Mouse (Mus musculus): ENCODE measurements around the gene Gm7579. TPM values are rescaled to one million over a fixed set of nuclear protein-coding genes. Genes with fewer than 3 reads are reported as not detected.
"Not testable (repeated sequence)": the region's sequence is repeated elsewhere in the genome, so short reads cannot be mapped to it uniquely, and the experiment has no call there.

Gene Gm7579
- polyA plus RNA-seq, 1 experiment from 2014 or later, result not detected

DNA sequence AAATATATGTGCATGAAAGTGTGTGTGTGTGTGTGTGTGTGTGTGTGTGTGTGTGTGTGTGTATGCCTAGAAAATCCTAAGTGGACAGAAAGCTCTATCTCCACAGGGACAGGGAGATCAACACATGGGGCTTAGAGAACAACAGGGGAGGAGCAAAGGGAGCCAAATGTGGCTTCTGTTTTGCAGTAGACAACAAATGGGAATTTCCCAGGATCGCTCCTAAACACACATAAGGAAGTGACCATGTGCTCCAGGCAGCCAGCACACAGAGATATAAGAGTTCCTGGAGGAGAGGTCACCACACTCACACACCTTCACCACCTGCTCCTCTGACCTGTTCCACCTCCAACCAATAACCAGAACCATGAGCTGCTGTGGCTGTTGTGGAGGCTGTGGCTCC, 10.6 kb upstream of the Gm7579 start, which contains the start of gene Krtap5-3:
Krtap5-3 (plus strand) TSS at position 301 of the 400 bp plus-strand sequence.
- Histone ChIP-seq H3K9ac (ENCODE audit: low read depth, low read length) (no peak within 1 kb of the TSS), H3K27me3 (replicated peaks; ENCODE audit: control insufficient read depth, insufficient read depth, low read length) (no peaks in the 10 kb centered on the region), H3K4me1 (replicated peaks; ENCODE audit: control insufficient read depth, insufficient read depth, low read length) (no peaks in the 10 kb centered on the region), H3K4me2 (no peak within 1 kb of the TSS), H3K4me3 (ENCODE audit: low read depth, low read length) (no peak within 1 kb of the TSS), H3K27ac (ENCODE audit: low read depth, low read length) (no peak within 1 kb of the TSS), H3K9me3 (ENCODE audit: control insufficient read depth, low read length) (no peaks in the 10 kb centered on the region), H3K36me3 (ENCODE audit: control insufficient read depth, insufficient read depth, low read length) (no peaks in the 10 kb centered on the region)
- 73% methylated on average over 1 of the region's 1 CpGs for WGBS
- DNase-seq (ENCODE audit: low spot score) (no peak), ATAC-seq (replicated peaks; ENCODE audit: low FRiP score) (no peak)

DNA sequence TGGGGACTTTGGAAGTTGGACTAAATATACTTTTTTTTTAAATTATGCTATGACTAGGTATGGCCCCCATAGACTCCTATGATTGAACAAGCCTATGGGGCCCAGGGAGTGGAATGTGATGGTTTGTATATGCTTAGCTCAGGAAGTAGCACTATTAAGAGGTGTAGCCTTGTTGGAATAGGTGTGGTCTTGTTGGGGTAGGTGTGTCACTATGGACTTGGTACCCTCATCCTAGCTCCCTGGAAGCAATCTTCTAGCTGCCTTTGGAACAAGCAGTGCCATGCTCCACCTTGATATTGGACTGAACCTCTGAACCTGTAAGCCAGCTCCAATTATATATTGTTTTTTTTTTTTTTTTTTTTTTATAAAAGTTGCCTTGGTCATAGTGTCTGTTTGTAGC, 6.2 kb upstream of the Gm7579 start:
- Histone ChIP-seq H3K4me3 (ENCODE audit: low read depth, low read length) (no peak overlapping the region), H3K4me2 (no peak overlapping the region), H3K4me1 (replicated peaks; ENCODE audit: control insufficient read depth, insufficient read depth, low read length) (no peaks in the 10 kb centered on the region), H3K9ac (ENCODE audit: low read depth, low read length) (no peak overlapping the region), H3K27ac (ENCODE audit: low read depth, low read length) (no peak overlapping the region), H3K36me3 (ENCODE audit: control insufficient read depth, insufficient read depth, low read length) (no peaks in the 10 kb centered on the region), H3K27me3 (replicated peaks; ENCODE audit: control insufficient read depth, insufficient read depth, low read length) (no peaks in the 10 kb centered on the region), H3K9me3 (ENCODE audit: control insufficient read depth, low read length) (no peaks in the 10 kb centered on the region)
- ATAC-seq (replicated peaks; ENCODE audit: low FRiP score), result no peak
- DNase-seq (ENCODE audit: low spot score), result no peak

GRCm38 (mm10) chr7:142206891-142207290, 4.8 kb upstream of the Gm7579 start:
- ATAC-seq (replicated peaks; ENCODE audit: low FRiP score); H3K36me3 ChIP-seq (ENCODE audit: control insufficient read depth, insufficient read depth, low read length); H3K27ac ChIP-seq (ENCODE audit: low read depth, low read length); H3K4me2 ChIP-seq; H3K4me3 ChIP-seq (ENCODE audit: low read depth, low read length); H3K9ac ChIP-seq (ENCODE audit: low read depth, low read length); H3K9me3 ChIP-seq (ENCODE audit: control insufficient read depth, low read length); H3K4me1 ChIP-seq (replicated peaks; ENCODE audit: control insufficient read depth, insufficient read depth, low read length); DNase-seq (ENCODE audit: low spot score); H3K27me3 ChIP-seq (replicated peaks; ENCODE audit: control insufficient read depth, insufficient read depth, low read length): not testable (repeated sequence)
- WGBS, result 72% methylated on average over 5 of the region's 5 CpGs

DNA sequence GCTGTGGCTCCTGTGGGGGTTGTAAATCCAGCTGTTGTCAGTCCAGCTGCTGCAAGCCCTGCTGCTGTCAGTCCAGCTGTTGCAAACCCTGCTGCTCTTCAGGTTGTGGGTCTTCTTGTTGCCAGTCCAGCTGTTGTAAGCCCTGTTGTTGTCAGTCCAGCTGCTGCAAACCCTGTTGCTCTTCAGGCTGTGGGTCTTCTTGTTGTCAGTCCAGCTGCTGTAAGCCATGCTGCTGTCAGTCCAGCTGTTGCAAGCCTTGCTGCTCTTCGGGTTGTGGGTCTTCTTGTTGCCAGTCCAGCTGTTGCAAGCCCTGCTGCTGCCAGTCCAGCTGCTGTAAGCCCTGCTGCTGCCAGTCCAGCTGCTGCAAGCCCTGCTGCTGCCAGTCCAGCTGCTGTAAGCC, 477 bp downstream of the Gm7579 start:
- not testable (repeated sequence) for ATAC-seq (replicated peaks; ENCODE audit: low FRiP score); H3K27me3 ChIP-seq (replicated peaks; ENCODE audit: control insufficient read depth, insufficient read depth, low read length); H3K4me3 ChIP-seq (ENCODE audit: low read depth, low read length); H3K4me1 ChIP-seq (replicated peaks; ENCODE audit: control insufficient read depth, insufficient read depth, low read length); DNase-seq (ENCODE audit: low spot score); H3K4me2 ChIP-seq; H3K9ac ChIP-seq (ENCODE audit: low read depth, low read length); H3K27ac ChIP-seq (ENCODE audit: low read depth, low read length); H3K36me3 ChIP-seq (ENCODE audit: control insufficient read depth, insufficient read depth, low read length); H3K9me3 ChIP-seq (ENCODE audit: control insufficient read depth, low read length)
- 44% methylated on average over 1 of the region's 1 CpGs for WGBS

- Histone ChIP-seq H3K9ac (ENCODE audit: low read depth, low read length) (no peak overlapping the region), H3K27ac (ENCODE audit: low read depth, low read length) (no peak overlapping the region), H3K9me3 (ENCODE audit: control insufficient read depth, low read length) (no peaks in the 10 kb centered on the region), H3K4me1 (replicated peaks; ENCODE audit: control insufficient read depth, insufficient read depth, low read length) (no peaks in the 10 kb centered on the region), H3K36me3 (ENCODE audit: control insufficient read depth, insufficient read depth, low read length) (no peaks in the 10 kb centered on the region), H3K4me2 (no peak overlapping the region), H3K27me3 (replicated peaks; ENCODE audit: control insufficient read depth, insufficient read depth, low read length) (no peaks in the 10 kb centered on the region), H3K4me3 (ENCODE audit: low read depth, low read length) (no peak overlapping the region)
- 42% methylated on average over 2 of the region's 2 CpGs for WGBS
- ATAC-seq (replicated peaks; ENCODE audit: low FRiP score) (no peak), DNase-seq (ENCODE audit: low spot score) (no peak)
Measured at GRCm38 (mm10) chr7:142224518-142224917, 12.9 kb downstream of the Gm7579 start.

- H3K4me1 ChIP-seq (replicated peaks; ENCODE audit: control insufficient read depth, insufficient read depth, low read length); H3K27ac ChIP-seq (ENCODE audit: low read depth, low read length); H3K36me3 ChIP-seq (ENCODE audit: control insufficient read depth, insufficient read depth, low read length); H3K27me3 ChIP-seq (replicated peaks; ENCODE audit: control insufficient read depth, insufficient read depth, low read length); ATAC-seq (replicated peaks; ENCODE audit: low FRiP score); H3K4me3 ChIP-seq (ENCODE audit: low read depth, low read length); H3K9ac ChIP-seq (ENCODE audit: low read depth, low read length); DNase-seq (ENCODE audit: low spot score); H3K4me2 ChIP-seq; H3K9me3 ChIP-seq (ENCODE audit: control insufficient read depth, low read length): not testable (repeated sequence)
- WGBS, result 43% methylated on average over 3 of the region's 3 CpGs
Measured at GRCm38 (mm10) chr7:142229871-142230270, 18.2 kb downstream of the Gm7579 start, which contains the start of gene Krtap5-5. Krtap5-5 (minus strand) TSS chr7:142229971.

DNA sequence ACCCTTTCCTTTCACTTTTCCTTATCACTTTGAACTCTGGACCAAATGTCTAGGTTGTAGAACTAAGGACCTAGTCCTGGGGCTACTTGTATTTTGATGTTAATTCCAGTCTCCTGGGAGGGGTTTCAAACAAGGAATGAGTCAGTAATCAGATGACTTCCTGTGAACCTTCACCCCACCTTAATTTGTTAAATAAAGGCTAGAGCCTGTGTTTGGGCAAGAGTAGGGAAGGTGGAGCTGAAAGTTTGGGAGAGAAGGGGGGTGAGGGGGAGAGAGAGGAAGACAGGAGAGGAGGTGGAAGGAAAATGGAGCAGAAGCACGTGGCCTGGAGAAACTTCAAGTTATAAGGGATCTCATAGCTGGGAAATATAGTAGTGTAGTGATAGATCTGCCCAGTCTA, 19.9 kb downstream of the Gm7579 start:
- ATAC-seq (replicated peaks; ENCODE audit: low FRiP score) (no peak), DNase-seq (ENCODE audit: low spot score) (no peak)
- 0 out of 2 replicates have a peak, but pooled peaks cover 2% of the 10 kb centered on the region for H3K9me3 ChIP-seq (ENCODE audit: control insufficient read depth, low read length)
- no peak overlapping the region for H3K27ac ChIP-seq (ENCODE audit: low read depth, low read length)
- WGBS, result 25% methylated on average over 1 of the region's 1 CpGs
- H3K4me1 ChIP-seq (replicated peaks; ENCODE audit: control insufficient read depth, insufficient read depth, low read length), result no peaks in the 10 kb centered on the region
- H3K27me3 ChIP-seq (replicated peaks; ENCODE audit: control insufficient read depth, insufficient read depth, low read length), result no peaks in the 10 kb centered on the region
- no peaks in the 10 kb centered on the region for H3K36me3 ChIP-seq (ENCODE audit: control insufficient read depth, insufficient read depth, low read length)
- H3K4me3 ChIP-seq (ENCODE audit: low read depth, low read length), result no peak overlapping the region
- no peak overlapping the region for H3K4me2 ChIP-seq
- no peak overlapping the region for H3K9ac ChIP-seq (ENCODE audit: low read depth, low read length)

DNA sequence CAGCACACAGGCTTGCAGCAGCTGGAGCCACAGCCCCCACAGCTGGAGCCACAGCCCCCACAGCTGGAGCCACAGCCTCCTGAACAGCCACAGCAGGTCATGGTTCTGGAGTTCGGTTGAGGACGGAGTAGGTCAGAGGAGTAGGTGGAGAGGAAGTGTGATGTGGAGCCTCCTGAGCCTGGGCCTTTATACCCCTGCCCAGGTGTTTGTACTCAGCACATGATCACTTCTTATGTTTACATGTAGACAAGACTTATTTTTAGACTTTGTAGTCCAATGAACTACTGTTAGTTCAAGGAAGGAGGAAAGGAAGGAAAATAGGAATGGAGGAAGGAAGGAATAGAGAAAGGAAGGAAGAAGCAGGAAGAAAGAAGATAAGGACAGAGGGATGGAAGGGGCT, 29.3 kb downstream of the Gm7579 start, which contains the start of gene Gm40460:
Gm40460 (minus strand) TSS at position 101 of the 400 bp plus-strand sequence.
- ATAC-seq (replicated peaks; ENCODE audit: low FRiP score) (no peak), DNase-seq (ENCODE audit: low spot score) (no peak)
- no peak within 1 kb of the TSS for H3K9ac ChIP-seq (ENCODE audit: low read depth, low read length)
- 0 out of 2 replicates have a peak, but pooled peaks cover 3% of the 10 kb centered on the region for H3K9me3 ChIP-seq (ENCODE audit: control insufficient read depth, low read length)
- H3K36me3 ChIP-seq (ENCODE audit: control insufficient read depth, insufficient read depth, low read length), result no peaks in the 10 kb centered on the region
- H3K4me3 ChIP-seq (ENCODE audit: low read depth, low read length), result no peak within 1 kb of the TSS
- H3K27me3 ChIP-seq (replicated peaks; ENCODE audit: control insufficient read depth, insufficient read depth, low read length), result no peaks in the 10 kb centered on the region
- H3K4me2 ChIP-seq, result no peak within 1 kb of the TSS
- WGBS, result 46% methylated on average over 2 of the region's 2 CpGs
- H3K27ac ChIP-seq (ENCODE audit: low read depth, low read length), result no peak within 1 kb of the TSS
- H3K4me1 ChIP-seq (replicated peaks; ENCODE audit: control insufficient read depth, insufficient read depth, low read length), result no peaks in the 10 kb centered on the region

DNA sequence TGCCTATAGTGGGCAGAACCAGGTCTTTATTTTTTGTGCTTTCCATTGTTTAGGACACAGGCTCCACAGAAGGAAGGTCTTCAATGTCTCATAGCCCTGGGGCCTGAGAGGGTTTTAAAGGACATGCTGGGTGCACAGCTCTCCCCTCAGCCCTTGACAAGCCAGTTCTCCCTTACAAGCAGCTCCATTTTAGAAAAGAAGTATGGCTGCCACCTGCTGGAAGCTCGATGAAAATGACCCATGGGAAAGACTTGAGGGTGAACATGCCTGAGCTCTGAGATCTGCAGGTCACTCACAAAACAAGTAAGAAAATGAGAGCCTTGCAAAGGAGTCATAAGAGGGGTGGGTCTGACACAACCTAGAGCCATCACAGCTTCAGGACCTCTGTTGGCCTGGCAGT, 38.2 kb downstream of the Gm7579 start:
- 0% methylated on average over 1 of the region's 1 CpGs for WGBS

More for the DNA sequence above, 38.2 kb downstream of the Gm7579 start:
- H3K4me3 ChIP-seq (ENCODE audit: low read depth, low read length), result no peak overlapping the region
- H3K27me3 ChIP-seq (replicated peaks; ENCODE audit: control insufficient read depth, insufficient read depth, low read length), result no peaks in the 10 kb centered on the region; the same call in 1 of the 2 replicates
- no peak overlapping the region for H3K9ac ChIP-seq (ENCODE audit: low read depth, low read length)
- no peak for DNase-seq (ENCODE audit: low spot score)
- H3K27ac ChIP-seq (ENCODE audit: low read depth, low read length), result no peak overlapping the region
- no peaks in the 10 kb centered on the region for H3K4me1 ChIP-seq (replicated peaks; ENCODE audit: control insufficient read depth, insufficient read depth, low read length)
- ATAC-seq (replicated peaks; ENCODE audit: low FRiP score), result no peak
- no peaks in the 10 kb centered on the region for H3K9me3 ChIP-seq (ENCODE audit: control insufficient read depth, low read length)
- H3K36me3 ChIP-seq (ENCODE audit: control insufficient read depth, insufficient read depth, low read length), result no peaks in the 10 kb centered on the region
- no peak overlapping the region for H3K4me2 ChIP-seq
